Mouse (Mus musculus) liver, adult 2 months (tissue): ENCODE measurements around the gene Arfgef2. TPM values are rescaled to one million over a fixed set of nuclear protein-coding genes. Genes with fewer than 3 reads are reported as not detected.

ENCODE experiments used
- DNase-seq: peaks from one replicate; pipeline ENCODE4 v3.0.0-alpha.2; 2011; ENCODE audit warnings: low read depth, low spot score; ENCODE audit errors: extremely low read depth
- H3K27ac ChIP-seq: fragments of 200-500 bp; replicated peaks from 2 replicates; pipeline ENCODE4 v1.5.1; 2012; ENCODE audit warnings: low read depth, mild to moderate bottlenecking, control low read depth, inconsistent platforms, low read length; ENCODE audit not compliant: insufficient read depth
- H3K27me3 ChIP-seq: fragments of 200-500 bp; 2 replicates; pipeline ENCODE4 v1.6.1; 2012; ENCODE audit warnings: mild to moderate bottlenecking, moderate library complexity, low read length, inconsistent platforms; ENCODE audit not compliant: control insufficient read depth, insufficient read depth
- H3K36me3 ChIP-seq: fragments of 200-500 bp; 2 replicates; pipeline ENCODE4 v1.6.1; 2012; ENCODE audit warnings: low read length, inconsistent platforms; ENCODE audit not compliant: control insufficient read depth, insufficient read depth
- H3K4me1 ChIP-seq: fragments of 200-500 bp; 2 replicates; pipeline ENCODE4 v1.6.1; 2011; ENCODE audit warnings: low read length; ENCODE audit not compliant: control insufficient read depth, insufficient read depth
- H3K4me3 ChIP-seq: fragments of 200-500 bp; 2 replicates; pipeline ENCODE4 v1.5.1; 2011; ENCODE audit warnings: low read depth, mild to moderate bottlenecking, control low read depth, low read length, moderate library complexity; ENCODE audit not compliant: insufficient read depth
- H3K79me2 ChIP-seq: fragments of 200-500 bp; 2 replicates; pipeline ENCODE4 v1.6.1; 2012; ENCODE audit warnings: inconsistent platforms, mild to moderate bottlenecking, low read length, moderate library complexity; ENCODE audit not compliant: control insufficient read depth, insufficient read depth
- H3K9ac ChIP-seq: fragments of 200-500 bp; 2 replicates; pipeline ENCODE4 v1.6.1; 2012; ENCODE audit warnings: low read depth, mild to moderate bottlenecking, control low read depth, inconsistent platforms, low read length
- CTCF ChIP-seq: fragments of 200-500 bp; IDR thresholded peaks from 2 replicates; pipeline ENCODE4 v1.5.1; 2011; ENCODE audit warnings: low read depth, low read length, control low read depth
- POLR2A ChIP-seq: fragments of 200-500 bp; IDR thresholded peaks from 2 replicates; pipeline ENCODE4 v1.6.1; 2011; ENCODE audit warnings: low read length, control low read depth; ENCODE audit not compliant: insufficient read depth; ENCODE audit errors: extremely low read depth
- WGBS: fragments of 180-500 bp; shearing (Covaris S2); methylation state at CpG from one replicate; pipeline ENCODE4 v1.1.7; 2018; 5-methylcytosine and 5-hydroxymethylcytosine counted together
- polyA plus RNA-seq: library from polyadenylated mRNA; depleted of rRNA; stranded (reverse); fragments of >200 nt; gene quantifications from 2 replicates; pipeline ENCODE4 v1.2.3, GENCODE M21; 2012
- total RNA-seq: library from RNA; depleted of rRNA; stranded (reverse); fragments of >200 nt; gene quantifications from 2 replicates; pipeline ENCODE4 v1.2.3, GENCODE M21; 2014

The Arfgef2 gene
- total and polyA plus RNA-seq, 2 experiments = 13.5 to 18.3 TPM

DNA sequence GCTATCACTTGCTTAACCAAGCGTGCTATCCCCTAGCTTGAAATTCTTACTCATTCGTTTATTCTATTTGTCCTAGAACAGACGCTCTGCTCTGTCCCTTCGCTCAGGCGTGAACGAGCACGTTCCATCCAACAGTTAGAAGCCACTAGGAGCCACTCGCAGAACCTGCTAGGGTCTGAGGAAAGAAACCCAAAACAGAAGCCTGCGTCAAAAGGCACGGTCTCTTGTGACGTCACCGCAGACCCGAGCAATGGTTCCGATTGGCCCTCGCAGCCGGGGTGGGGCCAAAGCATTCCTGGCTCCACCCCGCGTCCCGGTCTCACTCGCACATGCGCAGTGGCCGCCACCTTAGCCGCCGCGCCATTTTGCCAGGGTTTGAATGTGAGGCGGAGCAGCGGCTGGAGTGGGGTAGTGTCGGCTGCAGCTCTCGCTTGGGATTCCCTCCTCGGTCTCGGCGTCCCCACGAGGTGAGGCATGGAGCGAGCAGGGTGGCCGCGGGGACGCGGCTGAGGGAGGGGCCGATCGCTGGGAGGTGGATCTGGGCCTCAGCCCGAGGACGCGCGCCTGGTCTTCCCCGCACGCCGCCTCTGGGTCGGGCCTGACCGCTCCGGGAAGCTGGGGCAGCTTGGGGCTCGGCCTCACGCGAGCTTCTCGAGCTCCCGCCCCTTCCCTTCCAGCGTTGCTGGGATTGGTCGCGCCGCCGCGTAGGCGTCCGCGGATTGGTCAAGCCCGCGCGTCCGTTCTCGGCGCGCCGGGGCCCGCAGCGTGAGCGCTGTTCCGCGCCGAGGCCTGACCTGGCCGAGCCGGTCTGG is 100.5 kb downstream of the Arfgef2 start, which contains the start of gene Cse1l:
TSS of gene Cse1l (plus strand) at position 330 of the 812 bp plus-strand sequence.
- H3K79me2 ChIP-seq = peaks cover 20% of the 10 kb centered on the region; the same call in 1 of the 2 replicates
- H3K4me1 ChIP-seq = peaks cover 7% of the 10 kb centered on the region
- no peaks in the 10 kb centered on the region for H3K36me3 ChIP-seq
- DNase-seq = peak; percentile 85
- H3K4me3 ChIP-seq = peak within 1 kb of the TSS; percentile 90
- H3K27me3 ChIP-seq = no peaks in the 10 kb centered on the region
- peak within 1 kb of the TSS; percentile 84 for H3K27ac ChIP-seq
- 1% methylated on average over 80 of the region's 80 CpGs for WGBS
- H3K9ac ChIP-seq = peak within 1 kb of the TSS; percentile 92
- TF ChIP-seq POLR2A (no peak; the same call in 1 of the 2 replicates), CTCF (no peak)

DNA sequence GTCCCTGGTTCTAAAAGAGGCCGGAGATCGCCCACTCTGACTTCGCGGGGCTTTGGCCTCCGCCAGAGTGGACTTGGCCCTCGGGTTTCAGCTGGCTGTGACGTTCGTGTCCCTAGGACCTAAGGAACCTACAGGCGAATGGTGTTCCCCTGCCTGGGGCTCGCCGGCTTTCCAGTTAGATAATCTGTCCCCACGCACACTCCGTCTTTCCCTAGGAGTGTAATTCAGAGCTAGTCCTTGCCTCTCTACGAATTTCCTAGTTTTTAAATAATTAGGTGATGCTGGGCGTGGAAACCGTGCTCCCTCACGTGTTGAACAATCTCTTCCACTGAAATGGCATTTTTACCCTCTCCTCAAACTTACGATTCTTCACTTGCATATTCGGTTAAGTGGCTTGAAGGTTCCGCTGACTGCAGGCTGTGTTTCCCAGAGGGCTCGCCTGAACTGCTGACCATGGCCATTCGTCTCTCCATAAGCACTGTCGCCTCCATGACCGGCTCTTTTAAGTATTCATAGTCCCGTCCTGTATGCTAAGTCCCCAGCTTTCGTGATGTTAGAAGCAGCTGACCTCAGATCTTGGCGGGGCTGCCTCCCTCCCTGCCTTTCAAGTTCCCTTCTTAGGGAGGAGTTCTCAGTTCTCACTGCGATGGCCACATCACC is 101.3 kb downstream of the Arfgef2 start:
- H3K4me3 ChIP-seq = peak overlapping the region; percentile 90
- under 1% methylated on average over 28 of the region's 28 CpGs for whole genome bisulfite sequencing
- TF ChIP-seq CTCF = no peak
- TF ChIP-seq POLR2A = no peak
- peak overlapping the region; percentile 84 for H3K27ac ChIP-seq
- peaks cover 20% of the 10 kb centered on the region; the same call in 1 of the 2 replicates for H3K79me2 ChIP-seq
- no peaks in the 10 kb centered on the region for H3K36me3 ChIP-seq
- peak overlapping the region; percentile 84 for H3K9ac ChIP-seq
- H3K27me3 ChIP-seq = no peaks in the 10 kb centered on the region
- H3K4me1 ChIP-seq = peaks cover 7% of the 10 kb centered on the region
- DNase-seq = peak; percentile 16

DNA sequence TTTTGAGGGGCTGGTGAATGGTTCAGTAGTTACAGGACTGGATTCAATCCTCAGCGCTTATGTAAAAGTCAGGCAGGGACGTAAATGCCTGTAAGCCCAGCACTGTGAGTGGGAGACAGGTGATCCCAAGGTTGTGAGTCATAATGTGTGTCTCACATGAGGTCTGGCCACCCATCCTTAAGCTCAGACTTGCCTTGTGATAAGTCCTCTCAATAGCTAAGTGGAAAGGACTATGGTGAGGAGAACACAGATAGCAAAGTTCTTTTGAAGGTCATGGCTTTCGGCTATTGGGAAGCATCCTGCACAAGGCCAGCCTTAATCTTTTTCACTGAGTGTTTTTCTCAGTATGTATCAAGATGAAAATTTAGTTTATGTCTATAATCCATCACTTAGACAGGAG is 104.3 kb downstream of the Arfgef2 start:
- peaks cover 33% of the 10 kb centered on the region; the same call in 1 of the 2 replicates for H3K79me2 ChIP-seq
- H3K9ac ChIP-seq = no peak overlapping the region
- no peak overlapping the region for H3K4me3 ChIP-seq
- H3K27me3 ChIP-seq = no peaks in the 10 kb centered on the region
- no peak for DNase-seq
- TF ChIP-seq POLR2A (no peak), CTCF (no peak)
- 94% methylated on average over 3 of the region's 3 CpGs for whole genome bisulfite sequencing
- peaks cover 7% of the 10 kb centered on the region for H3K4me1 ChIP-seq
- no peak overlapping the region for H3K27ac ChIP-seq
- no peaks in the 10 kb centered on the region for H3K36me3 ChIP-seq

- no peak overlapping the region for H3K9ac ChIP-seq
- no peak overlapping the region for H3K27ac ChIP-seq
- H3K4me3 ChIP-seq = no peak overlapping the region
- TF ChIP-seq CTCF (no peak), POLR2A (no peak)
- DNase-seq = no peak
- H3K4me1 ChIP-seq = peaks cover 3% of the 10 kb centered on the region; the same call in 1 of the 2 replicates
- H3K36me3 ChIP-seq = no peaks in the 10 kb centered on the region; the same call in 1 of the 2 replicates
- H3K79me2 ChIP-seq = peaks cover 34% of the 10 kb centered on the region; the same call in 1 of the 2 replicates
- 72% methylated on average over 8 of the region's 8 CpGs for WGBS
- H3K27me3 ChIP-seq = no peaks in the 10 kb centered on the region
Measured at GRCm38 (mm10) chr2:166910536-166910935, 105.1 kb downstream of the Arfgef2 start.

- Histone ChIP-seq H3K36me3 (peaks cover 51% of the 10 kb centered on the region), H3K9ac (no peak overlapping the region), H3K27me3 (no peaks in the 10 kb centered on the region), H3K4me1 (no peaks in the 10 kb centered on the region), H3K4me3 (no peak overlapping the region), H3K79me2 (no peaks in the 10 kb centered on the region), H3K27ac (no peak overlapping the region)
- DNase-seq = no peak
- 90% methylated on average over 2 of the region's 2 CpGs for WGBS
- no peak for TF ChIP-seq CTCF
- no peak for TF ChIP-seq POLR2A
Measured at GRCm38 (mm10) chr2:166923971-166924370, 118.6 kb downstream of the Arfgef2 start.
